Mouse (Mus musculus): ENCODE measurements at regions not wholly inside any gene's neighbourhood (a gene's known extent, or its start where the extent isn't known, plus 50 kb on each side); places are given as distances from the start of the nearest gene placed in this dataset.

- no peak for DNase-seq (ENCODE audit: low spot score in 2 of 2)
Measured at GRCm38 (mm10) chr1:77811573-77811972, 296.7 kb upstream of the Epha4 start.

GRCm38 (mm10) chr1:77790974-77791373, 276.1 kb upstream of the Epha4 start:
- DNase-seq (ENCODE audit: low spot score in 2 of 2): no peak

DNA sequence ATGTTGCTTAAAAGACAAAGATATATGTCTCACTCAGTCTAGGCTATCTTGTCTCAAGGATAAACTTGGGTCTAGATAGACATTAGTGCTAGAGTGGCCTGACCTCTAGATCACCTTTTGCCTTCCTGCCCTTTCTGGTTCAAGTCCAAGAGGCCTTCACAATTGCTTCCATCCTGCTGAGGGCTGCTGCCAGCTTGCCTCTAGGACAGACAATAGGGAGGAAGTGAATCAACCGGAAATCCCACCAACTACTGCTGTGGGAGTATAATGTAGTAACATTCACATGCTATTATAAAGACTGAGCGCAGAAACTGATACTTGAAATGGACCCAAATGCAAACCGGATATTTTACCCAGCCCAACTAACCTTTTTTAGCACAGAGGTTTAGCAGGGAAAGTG, 239.4 kb upstream of the Epha4 start:
- DNase-seq (ENCODE audit: low spot score in 2 of 2): no peak

DNA sequence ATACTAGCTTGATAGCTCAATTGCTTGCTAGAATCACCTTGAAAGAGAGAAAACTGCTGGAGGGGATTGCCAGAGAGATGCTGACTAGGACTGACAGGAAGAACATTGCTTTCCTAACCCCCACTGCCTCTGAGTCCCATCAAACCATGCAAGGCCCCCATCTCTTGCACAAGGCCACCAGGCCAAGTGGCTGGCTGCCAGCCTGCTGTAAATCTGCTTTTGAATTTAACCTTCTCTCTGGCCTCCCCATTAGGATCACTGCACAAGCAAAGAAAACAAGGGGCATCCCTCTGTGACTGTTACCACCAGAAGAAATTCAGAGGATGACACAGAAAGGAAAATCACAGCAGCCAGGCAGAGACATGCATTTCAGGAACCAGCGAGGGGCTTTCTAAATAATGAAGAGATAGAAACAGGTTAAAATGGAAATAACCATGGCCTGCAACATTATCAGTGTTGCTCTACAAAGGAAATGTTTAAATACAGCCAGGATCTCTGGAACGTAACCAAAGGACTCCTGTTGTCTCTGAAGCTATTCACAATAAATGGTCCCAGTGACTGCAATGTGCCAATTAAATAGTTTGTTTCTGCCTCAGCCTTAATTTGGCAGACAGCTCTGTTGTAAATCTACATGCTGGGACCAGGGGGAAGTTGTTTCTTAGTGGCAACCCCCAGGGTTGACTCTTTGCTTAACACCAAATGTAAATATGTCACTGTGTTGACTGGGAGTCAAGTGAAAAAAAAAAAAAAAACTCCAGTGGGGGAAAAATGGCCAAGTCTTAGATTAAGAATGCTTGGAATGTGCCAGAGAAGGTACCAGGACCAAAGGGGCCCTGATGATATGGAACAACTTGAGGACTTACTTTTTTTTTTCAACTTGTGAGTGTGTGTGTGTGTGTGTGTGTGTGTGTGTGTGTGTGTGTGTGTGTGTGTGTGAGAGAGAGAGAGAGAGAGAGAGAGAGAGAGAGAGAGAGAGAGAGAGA, 233.9 kb upstream of the Epha4 start:
- no peak for DNase-seq (ENCODE audit: low spot score in 2 of 2)

GRCm38 (mm10) chr1:77732099-77732498, 217.2 kb upstream of the Epha4 start:
- no peak for DNase-seq (ENCODE audit: low spot score in 2 of 2)

- DNase-seq (ENCODE audit: low spot score in 2 of 2): no peak
Measured at GRCm38 (mm10) chr1:77727561-77727960, 212.7 kb upstream of the Epha4 start.

GRCm38 (mm10) chr1:77723246-77723645, 208.4 kb upstream of the Epha4 start:
- DNase-seq (ENCODE audit: low spot score in 2 of 2): no peak

- DNase-seq (ENCODE audit: low spot score in 2 of 2): no peak
Measured at GRCm38 (mm10) chr1:77720859-77721258, 206.0 kb upstream of the Epha4 start.

- no peak for DNase-seq (ENCODE audit: low spot score in 2 of 2)
Measured at GRCm38 (mm10) chr1:77713001-77713400, 198.1 kb upstream of the Epha4 start.

DNA sequence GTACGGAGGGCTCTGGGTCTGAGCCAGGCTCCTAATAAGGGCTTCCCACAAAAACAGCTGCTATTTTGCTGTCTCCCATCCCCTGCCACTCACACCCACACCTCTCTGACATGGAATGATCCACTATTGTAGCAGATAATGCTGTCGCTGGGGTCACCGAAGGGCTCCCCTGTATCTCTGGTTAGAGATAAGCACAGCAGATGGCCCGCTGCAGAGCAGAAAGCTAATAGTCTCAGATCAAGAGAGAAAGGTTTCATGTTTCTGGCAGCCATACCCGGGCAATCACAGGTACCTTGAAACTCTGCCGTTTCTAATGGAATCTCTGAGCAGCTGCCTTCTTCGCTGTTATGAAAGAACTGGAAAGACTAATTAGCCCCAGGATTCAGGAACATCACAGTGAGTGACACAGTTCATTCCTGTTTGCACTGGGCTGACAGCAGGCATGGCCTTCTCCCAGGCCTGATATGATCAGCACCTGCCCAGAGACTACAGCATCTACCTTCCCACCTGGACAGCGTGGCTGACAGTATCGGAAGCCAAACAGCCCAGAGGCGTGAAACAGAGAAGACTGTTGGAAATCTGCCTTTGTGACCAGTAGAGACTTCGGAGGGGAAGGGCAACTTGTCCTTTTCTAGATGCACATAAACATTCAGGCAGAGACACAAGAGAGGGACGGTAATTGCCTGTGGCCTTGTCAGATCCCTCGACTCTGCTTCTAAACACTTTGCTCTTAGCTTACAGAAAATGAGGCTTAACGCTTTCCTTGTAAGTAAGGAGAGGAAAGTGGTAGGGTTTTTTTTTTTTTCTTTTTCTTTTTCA, 193.5 kb upstream of the Epha4 start:
- DNase-seq (ENCODE audit: low spot score in 2 of 2): peak in 1 of 2 experiments; percentile 3

DNA sequence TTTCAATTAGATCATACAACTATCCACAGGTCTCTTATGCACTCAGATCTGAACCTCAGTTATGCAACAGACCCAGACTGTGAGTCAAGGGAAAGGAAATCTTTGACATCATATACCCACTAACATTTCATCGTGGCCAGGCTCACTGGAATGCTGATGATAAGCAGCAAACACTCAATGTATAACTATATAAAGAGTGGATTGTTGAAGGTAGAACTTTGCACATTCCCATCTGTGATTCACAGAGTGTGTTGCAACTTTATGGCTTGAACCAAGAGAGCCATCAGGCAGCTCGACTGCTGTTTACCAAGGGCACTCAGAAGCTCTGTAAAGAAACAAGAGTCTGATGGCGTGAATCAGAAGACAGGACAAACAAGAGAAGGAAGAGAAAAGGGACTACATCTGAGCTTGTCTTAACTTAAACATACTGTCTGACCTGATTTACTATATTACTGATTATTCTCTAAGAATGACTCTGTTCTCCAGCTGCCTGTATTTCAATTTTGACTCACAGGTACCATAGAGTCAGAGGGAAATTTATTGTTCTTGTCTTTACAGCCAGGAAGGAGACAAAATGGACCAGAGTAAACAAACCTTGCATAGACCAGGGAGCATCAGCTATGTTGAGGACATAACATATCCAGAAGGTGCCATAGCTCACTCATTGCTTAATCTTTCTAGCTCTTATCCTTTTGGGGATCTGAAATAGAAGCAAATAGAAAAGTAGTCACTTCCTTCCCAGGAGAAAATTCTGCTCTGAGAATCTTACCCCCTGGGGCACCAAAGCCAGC, 180.5 kb upstream of the Epha4 start:
- DNase-seq (ENCODE audit: low spot score in 2 of 2): no peak

DNA sequence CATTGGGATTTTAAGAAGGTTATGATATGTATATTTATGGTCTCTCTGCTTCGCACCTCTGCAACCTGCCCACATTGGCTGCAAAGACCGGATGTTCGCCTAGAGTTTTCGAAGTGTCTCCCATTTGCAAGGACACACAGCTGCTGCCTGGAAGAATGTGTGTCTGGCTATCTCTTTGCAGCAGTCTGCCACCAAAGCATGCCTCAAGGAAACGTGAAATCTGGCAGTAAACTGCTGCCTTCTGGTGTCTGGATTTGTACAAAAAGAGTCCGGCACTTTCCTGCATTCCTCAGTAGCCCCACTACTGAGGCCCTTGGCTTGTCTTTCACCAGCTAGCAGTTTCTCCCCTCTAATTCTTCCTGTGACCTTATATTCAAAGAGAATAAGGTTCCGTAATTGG, 148.5 kb upstream of the Epha4 start:
- peak; percentile 1 to 2 for DNase-seq (ENCODE audit: low spot score in 2 of 2)

DNA sequence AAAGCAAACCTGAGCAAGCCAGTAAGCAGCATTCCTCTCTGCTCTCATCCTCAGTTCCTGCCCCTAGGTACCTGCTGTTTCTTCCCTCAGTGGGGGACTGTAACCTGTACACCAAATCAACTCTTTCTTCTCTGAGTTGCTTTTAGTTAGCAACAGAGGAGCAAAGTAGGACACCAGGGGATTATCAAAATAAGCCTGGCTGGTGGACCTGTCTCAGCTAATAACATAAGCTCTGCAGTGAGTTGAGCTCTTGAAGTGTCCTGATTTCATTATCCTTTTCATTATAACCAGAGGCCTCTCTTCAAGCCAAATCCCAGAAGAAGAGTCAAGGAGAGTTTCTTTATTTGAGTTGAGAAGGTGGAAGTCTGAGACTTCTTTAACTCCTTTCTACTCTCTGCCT, 145.5 kb upstream of the Epha4 start:
- DNase-seq (ENCODE audit: low spot score in 2 of 2): no peak

- no peak for DNase-seq (ENCODE audit: low spot score in 2 of 2)
Measured at GRCm38 (mm10) chr1:77637025-77637424, 122.1 kb upstream of the Epha4 start.

DNA sequence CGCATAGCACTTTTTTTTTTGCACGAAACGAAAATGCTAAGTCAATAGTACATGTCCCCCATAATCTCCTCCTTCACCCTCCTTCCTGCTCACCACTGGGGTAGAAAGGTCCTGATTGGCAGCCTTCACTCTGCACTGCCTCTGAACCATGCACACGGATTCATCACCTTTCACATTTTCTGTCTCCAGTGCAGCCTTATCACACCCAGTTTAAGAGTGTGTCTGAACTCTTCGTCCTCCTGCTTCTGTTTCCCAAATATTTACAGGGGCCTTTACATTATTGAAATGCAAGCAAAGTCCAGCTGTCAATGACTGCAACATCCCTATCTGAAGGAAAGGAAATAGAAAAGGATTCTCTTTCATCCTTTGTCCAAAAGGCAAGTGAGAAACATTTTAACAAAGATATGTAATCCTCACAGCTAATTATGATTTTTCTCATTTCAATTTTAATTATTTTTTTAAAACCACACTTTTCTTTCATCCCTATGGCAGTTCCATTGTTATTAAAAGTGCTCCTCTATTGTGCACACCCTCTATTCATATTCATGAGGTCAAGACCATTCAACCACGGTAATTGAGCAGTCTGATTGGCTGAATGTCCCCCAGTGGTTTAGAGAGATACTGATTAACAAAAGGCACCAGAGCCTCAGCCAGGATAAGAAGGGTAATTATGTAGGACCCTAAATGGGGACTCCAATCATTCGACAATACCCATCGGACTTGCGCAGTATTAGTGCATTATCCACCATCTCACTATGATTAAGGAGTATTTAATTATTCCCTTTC, 114.8 kb upstream of the Epha4 start:
- no peak for DNase-seq (ENCODE audit: low spot score in 2 of 2)

DNA sequence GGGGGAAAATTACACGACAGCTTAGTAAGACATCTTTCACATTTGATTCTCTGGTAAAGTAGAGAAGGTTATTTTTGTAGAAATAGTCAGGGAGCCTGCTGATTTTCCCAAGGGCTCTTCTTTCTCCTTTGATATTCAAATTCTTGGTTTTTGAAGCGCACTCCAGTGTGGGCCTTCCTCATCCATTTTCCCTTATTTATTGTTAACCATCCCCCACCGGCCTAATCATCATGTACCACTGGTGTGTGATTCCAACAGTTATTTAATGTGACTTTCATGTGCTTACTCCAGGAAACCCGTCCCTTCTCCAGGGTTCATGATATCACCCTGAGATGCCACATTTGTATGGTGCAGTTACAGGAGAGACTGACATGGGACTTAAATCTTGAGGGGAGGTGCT, 114.0 kb upstream of the Epha4 start:
- DNase-seq (ENCODE audit: low spot score in 2 of 2): no peak

GRCm38 (mm10) chr1:77617490-77617889, 102.6 kb upstream of the Epha4 start:
- no peak for DNase-seq (ENCODE audit: low spot score in 2 of 2)

DNA sequence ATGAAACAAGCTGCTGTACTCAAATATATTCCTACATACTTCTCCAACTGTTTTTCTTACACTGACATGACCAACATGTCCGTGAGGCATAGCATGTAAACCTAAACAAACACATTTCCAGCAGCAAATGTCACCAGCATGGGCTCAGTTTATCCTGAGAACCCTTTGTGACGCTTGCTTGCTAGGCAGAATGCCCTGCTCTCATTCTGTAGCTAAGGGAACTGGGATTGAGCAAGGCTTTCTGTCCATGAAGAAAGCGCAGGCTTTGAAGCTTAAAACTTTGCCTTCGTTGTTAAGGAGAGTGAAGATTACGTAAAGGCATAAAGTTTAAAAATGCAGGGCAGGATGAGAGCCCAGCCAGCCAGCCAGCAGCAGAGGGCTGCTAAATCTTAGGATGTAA, 85.6 kb upstream of the Epha4 start:
- no peak for DNase-seq (ENCODE audit: low spot score in 2 of 2)

DNA sequence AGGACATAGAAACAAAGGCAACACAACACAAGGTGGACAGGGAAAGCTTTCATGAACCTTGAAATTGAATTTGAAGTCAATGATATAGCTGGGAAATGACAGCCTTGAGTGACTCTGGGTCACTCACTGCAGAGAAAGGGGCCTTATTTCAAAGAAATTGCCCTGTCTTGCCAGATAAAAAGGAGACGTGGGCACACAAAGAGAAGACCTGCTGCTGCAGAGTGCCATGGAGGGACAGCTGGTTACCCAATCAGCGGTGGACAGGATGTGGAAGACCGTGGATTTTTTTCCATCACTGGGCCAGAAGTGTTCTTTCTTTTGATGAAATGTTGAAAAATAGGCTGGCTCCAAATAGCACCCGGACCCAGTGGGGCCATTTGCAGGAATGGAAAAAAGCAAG, 77.8 kb upstream of the Epha4 start:
- DNase-seq (ENCODE audit: low spot score in 2 of 2): no peak

DNA sequence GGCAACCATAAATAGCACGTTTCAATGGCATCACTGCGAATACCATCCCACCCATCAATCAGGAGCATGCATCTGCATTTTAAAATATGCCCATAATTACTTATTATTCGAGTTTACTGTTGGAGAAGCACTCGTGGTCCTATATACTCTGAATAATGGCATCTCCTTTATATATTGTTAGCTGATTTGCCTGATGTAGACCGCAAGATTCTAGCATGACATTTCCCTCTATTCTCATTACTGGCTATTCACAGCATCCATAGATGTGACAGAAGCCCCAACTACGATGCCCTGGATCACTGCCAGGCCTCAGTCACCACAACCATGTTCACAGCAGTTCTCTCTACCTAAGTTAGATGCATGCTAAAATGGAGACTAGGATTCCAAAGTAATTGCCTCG, 77.4 kb upstream of the Epha4 start:
- no peak for DNase-seq (ENCODE audit: low spot score in 2 of 2)

- peak in 1 of 2 experiments; percentile 31 for DNase-seq (ENCODE audit: low spot score in 2 of 2)
Measured at GRCm38 (mm10) chr1:77589423-77589822, 74.5 kb upstream of the Epha4 start.
